Mouse (Mus musculus): ENCODE results near the gene Spg7. TPM values are rescaled to one million over a fixed set of nuclear protein-coding genes. Genes with fewer than 3 reads are reported as not detected.

Spg7 gene
- polyA plus RNA-seq, 1 experiment = 63.5 TPM

DNA sequence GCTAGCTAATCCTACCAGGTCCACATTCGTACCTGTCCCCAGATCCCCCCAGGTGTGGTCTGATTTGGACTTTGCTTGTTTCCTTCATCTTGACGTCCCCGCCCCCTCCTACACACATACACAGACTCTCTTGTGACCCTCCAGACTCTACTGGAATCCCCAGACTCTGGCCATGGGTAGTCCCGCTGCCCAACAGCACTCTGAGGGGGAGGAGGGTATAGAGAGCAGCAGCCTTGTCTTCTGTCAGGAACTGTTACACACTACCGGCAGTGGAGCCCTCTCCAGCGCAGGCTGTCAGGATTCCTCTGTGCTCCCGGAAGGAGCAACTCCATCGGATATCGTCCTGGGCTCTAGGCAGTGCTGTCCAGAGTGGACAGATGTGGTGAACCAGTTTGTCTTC is 68.3 kb downstream of the Spg7 start:
- DNase-seq (ENCODE audit: low spot score) = no peak

DNA sequence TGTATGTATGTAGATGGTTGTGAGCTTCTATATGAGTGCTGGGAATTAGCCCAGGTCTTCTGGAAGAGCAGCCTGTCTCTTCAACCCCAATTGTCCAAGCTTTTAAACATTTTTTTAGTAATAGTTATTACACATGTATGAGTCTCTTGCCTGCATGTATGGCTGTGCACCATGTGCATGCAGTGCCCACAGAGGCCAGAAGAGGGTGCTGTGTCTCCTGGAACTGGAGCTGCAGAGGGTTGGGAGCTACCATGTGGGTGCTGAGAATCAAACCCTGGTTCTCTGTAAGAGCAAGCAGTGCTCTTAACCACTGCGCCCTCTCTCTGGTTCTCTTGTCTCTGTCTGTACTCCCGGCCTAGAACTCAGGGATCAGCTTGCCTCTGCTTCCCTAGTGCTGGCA is 70.2 kb downstream of the Spg7 start:
- DNase-seq (ENCODE audit: low spot score) = no peak

GRCm38 (mm10) chr8:123134149-123134713 is 71.5 kb downstream of the Spg7 start:
- DNase-seq (ENCODE audit: low spot score) = no peak

GRCm38 (mm10) chr8:123135406-123135805 is 72.7 kb downstream of the Spg7 start:
- DNase-seq (ENCODE audit: low spot score) = no peak

- DNase-seq (ENCODE audit: low spot score) = no peak
Observed at GRCm38 (mm10) chr8:123135806-123136205, 73.1 kb downstream of the Spg7 start.

GRCm38 (mm10) chr8:123136287-123136686 is 73.5 kb downstream of the Spg7 start:
- no peak for DNase-seq (ENCODE audit: low spot score)

DNA sequence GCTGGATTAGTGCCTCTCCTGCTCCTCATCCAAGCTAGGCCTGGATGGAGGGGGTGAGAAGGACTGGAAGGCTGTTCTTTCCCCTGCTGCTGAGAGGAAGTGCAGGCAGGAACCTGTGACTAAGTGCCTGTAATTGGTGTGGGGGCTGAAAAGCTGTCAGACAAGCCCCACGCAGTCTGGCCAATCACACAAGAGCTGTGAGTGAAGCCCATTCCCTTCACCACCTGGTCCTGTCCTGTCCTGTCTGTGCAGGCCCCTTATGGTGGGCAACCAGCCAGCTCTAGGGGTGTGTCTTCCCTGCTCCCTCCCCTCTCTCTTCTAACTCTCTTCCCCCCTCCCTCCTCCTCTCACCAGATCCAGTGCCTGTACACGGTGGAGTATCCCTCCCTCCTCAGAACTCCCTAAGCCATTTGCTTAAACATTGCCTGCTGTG is 74.9 kb downstream of the Spg7 start:
- no peak for DNase-seq (ENCODE audit: low spot score)

- no peak for DNase-seq (ENCODE audit: low spot score)
Observed at GRCm38 (mm10) chr8:123138741-123139140, 76.0 kb downstream of the Spg7 start.

- DNase-seq (ENCODE audit: low spot score) = no peak
Observed at GRCm38 (mm10) chr8:123141741-123142462, 79.2 kb downstream of the Spg7 start.

DNA sequence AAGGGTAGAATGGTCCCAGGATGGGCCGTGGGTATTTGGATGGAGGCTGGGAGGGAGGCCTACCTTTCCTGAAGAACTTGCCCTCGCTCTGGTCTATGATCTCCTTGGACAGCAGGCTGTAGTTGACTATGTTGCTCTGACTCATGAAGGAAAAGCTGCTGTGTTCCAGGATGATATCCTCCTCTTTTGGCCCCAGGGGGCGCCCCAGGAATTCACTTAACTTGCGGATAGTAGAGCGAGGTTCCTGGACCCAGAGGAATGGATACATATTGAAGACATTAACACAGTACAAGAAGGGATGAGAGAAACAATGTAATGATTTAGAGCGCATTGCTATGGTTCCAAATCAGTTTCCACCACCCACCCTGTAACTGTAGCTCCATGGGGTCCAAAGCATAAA is 82.5 kb downstream of the Spg7 start:
- DNase-seq (ENCODE audit: low spot score) = no peak

DNA sequence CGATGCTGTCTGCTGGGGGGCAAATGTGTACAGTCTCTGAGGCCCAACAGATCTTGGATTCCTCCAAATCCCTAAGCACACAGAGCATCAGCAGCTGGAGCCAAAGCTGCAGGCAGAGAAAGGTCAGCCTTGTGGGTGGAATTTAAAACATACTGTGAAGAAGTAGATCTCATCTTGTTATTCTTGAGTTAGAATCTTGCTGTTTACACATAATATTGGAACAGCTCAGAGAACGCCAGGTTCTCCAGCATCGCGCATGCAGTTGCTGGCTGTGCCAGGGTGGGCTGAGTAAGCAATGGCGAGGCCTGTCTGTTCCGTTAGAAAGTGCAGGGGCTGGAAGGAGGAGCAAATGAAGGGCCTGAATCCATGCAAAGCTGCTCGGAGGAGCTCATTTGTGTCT is 83.6 kb downstream of the Spg7 start:
- DNase-seq (ENCODE audit: low spot score) = no peak

Other genes with a start within 250 kb of the Spg7 start
- 0.06 and 0.09 TPM in 2 replicates for gene Cdh15, start 215.0 kb upstream of the Spg7 start, polyA plus RNA-seq (2012; rRNA removed)
- 37.9 and 57.1 TPM in 2 replicates for gene Ankrd11, start 20.7 kb upstream of the Spg7 start, polyA plus RNA-seq (2012; rRNA removed)
- 2,261 and 2,538 TPM in 2 replicates for gene Rpl13, start 39.4 kb downstream of the Spg7 start, polyA plus RNA-seq (2012; rRNA removed)
- 4.7 and 4.9 TPM in 2 replicates for gene Cpne7, start 54.4 kb downstream of the Spg7 start, polyA plus RNA-seq (2012; rRNA removed)
- gene Sult5a1, start 95.4 kb downstream of the Spg7 start, polyA plus RNA-seq (2012; rRNA removed) = 8.9 and 10.6 TPM in 2 replicates
- 56.5 and 73.2 TPM in 2 replicates for gene Dpep1, start 123.3 kb downstream of the Spg7 start, polyA plus RNA-seq (2012; rRNA removed)
- gene Chmp1a, start 149.8 kb downstream of the Spg7 start, polyA plus RNA-seq (2012; rRNA removed) = 109 and 119 TPM in 2 replicates
- 2.8 and 4.2 TPM in 2 replicates for gene Spata33, start 149.9 kb downstream of the Spg7 start, polyA plus RNA-seq (2012; rRNA removed)
- gene Cdk10, start 161.9 kb downstream of the Spg7 start, polyA plus RNA-seq (2012; rRNA removed) = 70.3 and 77.0 TPM in 2 replicates
- 4.3 and 4.8 TPM in 2 replicates for gene Spata2l, start 173.3 kb downstream of the Spg7 start, polyA plus RNA-seq (2012; rRNA removed)
- gene Zfp276, start 191.3 kb downstream of the Spg7 start, polyA plus RNA-seq (2012; rRNA removed) = 20.6 and 21.3 TPM in 2 replicates
- 30.2 and 36.2 TPM in 2 replicates for gene Vps9d1, start 191.4 kb downstream of the Spg7 start, polyA plus RNA-seq (2012; rRNA removed)

Data from urinary bladder, adult 2 months (tissue).